In genomic region chr17:91007385-91008089, GRCm38 (mm10) we compare ENCODE assay signal across 15 mouse cellular contexts.
"Had no signal": no experiment of that assay in that cellular context is flagged by ENCODE, and none has a peak within 500 bp of the region (broad histone marks: within the 10 kb centered on the region; RNA-seq: fewer than 3 reads in every experiment).

No protein-coding gene starts in this region.

- H3K9me3 ChIP-seq: limb, embryonic 10.5 days; liver, embryonic 15.5 days; midbrain, embryonic 13.5 days had no signal

- H3K27ac ChIP-seq: layer of hippocampus, adult 2 months; limb, embryonic 10.5 days; liver, embryonic 15.5 days; midbrain, embryonic 13.5 days; stomach, postnatal 0 days had no signal

- H3K36me3 ChIP-seq: limb, embryonic 10.5 days; liver, embryonic 15.5 days; midbrain, embryonic 13.5 days had no signal

- H3K4me3 ChIP-seq: layer of hippocampus, adult 2 months; limb, embryonic 10.5 days; liver, embryonic 15.5 days; midbrain, embryonic 13.5 days had no signal

- H3K9ac ChIP-seq: liver, embryonic 15.5 days; midbrain, embryonic 13.5 days had no signal

- ATAC-seq: lung, postnatal 0 days; midbrain, embryonic 13.5 days had no signal

- H3K4me1 ChIP-seq: limb, embryonic 10.5 days; liver, embryonic 15.5 days; midbrain, embryonic 13.5 days had no signal

- DNase-seq: kidney, adult 18-20 months; kidney, postnatal 10 days; kidney, postnatal 4 days; lung, adult 2 months; lung, postnatal 36 days; retina, postnatal 1 day; right cerebral cortex, postnatal 14 days; thymus, postnatal 4 days had no signal

- H3K27me3 ChIP-seq: liver, embryonic 15.5 days; midbrain, embryonic 13.5 days had no signal

- H3K4me2 ChIP-seq: liver, embryonic 11.5 days; liver, embryonic 15.5 days; midbrain, embryonic 13.5 days had no signal
